Mouse (Mus musculus): ENCODE measurements around the gene Il18r1.

DNA sequence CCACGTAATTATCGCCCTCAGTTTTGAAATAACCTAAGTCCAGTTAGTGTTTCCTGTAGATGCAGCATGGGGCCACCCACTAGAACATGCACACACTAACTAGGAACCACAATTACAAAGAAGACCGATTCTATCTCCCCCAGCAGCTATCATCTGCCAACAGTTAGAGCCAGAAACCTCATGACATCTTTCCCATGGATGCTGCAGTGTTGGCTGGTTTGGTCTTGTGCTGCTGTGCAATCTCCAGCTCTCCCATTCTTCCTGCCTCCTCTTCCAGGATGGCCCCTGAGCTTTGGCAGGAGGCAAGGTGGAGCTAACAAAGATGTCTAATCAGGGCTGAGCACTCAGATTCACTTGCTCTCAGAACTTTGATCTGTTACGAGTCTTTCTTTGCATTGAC lies 35.8 kb downstream of the Il18r1 start:
- no peak for TF ChIP-seq CTCF (IDR thresholded peaks at IDR 0.05; ENCODE audit: low read depth)
- no peak for TF ChIP-seq EP300 (IDR thresholded peaks at IDR 0.05; ENCODE audit: low read depth)
